Mouse (Mus musculus) urinary bladder, postnatal 36 days (tissue): ENCODE measurements around the gene Dus3l.

Source experiments
- DNase-seq, 2 experiments: peaks; one replicate each; pipeline ENCODE4 v3.0.0; 2022; ENCODE audit warnings: low spot score in 2 of 2, mixed read lengths in 1 of 2

Gene Dus3l

DNA sequence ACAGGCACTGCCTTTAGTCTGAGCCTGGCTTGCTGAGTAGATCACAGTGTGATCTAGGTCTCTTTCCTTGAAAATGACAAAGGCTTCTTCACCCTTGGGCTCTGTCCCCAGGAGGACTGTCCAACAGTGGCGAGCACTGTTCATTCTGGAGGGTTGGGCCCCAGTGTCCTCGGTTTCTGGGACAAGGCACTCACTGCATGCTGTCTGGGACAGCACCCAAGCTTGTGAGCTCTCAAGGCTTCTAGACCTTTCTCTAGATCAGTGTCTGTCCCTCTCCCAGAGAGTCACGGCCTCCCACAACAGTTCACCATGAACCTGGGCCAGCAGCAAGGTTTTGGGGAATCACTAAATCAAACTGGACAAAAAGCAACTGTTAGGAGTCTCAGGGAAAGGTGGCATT, 28.0 kb downstream of the Dus3l start:
- no peak for DNase-seq

DNA sequence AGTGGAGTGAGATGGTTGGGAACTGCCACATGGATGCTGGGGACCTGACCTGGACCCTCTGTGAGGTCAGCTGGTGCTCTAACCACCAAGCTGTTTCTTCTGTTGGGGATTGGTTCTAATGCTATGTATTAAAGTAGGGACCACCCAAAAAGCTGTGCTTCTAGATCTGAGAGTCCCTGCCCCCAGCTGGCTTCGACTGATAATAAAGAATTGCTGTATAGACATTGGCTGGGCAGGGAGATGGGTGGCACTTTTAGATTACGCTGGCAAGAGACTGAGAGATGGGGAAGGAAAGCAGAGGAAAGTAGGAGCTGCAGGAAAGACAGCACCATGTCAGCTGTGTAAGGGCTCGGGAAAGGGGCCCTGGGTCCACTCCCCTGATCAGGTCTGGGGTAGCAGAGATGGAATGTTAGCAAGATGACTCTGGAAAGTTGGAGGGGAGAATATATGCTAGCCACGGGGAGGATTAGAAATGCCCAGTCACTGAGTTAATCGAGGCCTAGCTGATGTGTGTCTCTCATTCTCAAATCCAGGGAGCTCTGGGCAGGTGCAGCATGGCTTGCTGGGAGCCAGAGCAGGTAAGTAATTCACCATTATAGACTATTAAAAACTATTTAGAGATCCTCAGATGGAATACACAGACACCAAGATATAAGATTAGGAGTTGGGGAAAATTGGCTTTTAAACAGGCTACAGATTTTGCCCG, 29.2 kb downstream of the Dus3l start:
- DNase-seq = no peak

- no peak for DNase-seq
These were observed 34.7 kb downstream of the Dus3l start for GRCm38 (mm10) chr17:56799276-56799675.

DNA sequence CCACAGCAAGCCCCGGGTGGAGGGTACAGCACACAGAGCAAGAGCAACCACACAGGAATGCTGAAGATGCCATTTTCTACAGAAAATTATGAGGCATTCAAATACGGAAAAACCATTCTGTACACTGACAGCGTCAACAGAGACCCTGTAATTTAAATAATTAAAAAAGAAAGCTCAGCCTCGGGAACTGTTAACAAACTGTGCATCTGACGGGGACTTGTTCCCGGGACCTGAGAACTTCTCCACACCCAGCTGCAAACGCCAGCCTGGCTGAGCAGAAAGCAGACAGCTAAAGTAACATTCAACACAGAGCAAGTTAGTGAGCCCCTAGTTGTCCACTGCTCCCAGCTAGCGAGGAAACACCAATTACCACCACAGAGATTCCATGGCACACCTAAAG, 37.5 kb downstream of the Dus3l start:
- DNase-seq = no peak

DNA sequence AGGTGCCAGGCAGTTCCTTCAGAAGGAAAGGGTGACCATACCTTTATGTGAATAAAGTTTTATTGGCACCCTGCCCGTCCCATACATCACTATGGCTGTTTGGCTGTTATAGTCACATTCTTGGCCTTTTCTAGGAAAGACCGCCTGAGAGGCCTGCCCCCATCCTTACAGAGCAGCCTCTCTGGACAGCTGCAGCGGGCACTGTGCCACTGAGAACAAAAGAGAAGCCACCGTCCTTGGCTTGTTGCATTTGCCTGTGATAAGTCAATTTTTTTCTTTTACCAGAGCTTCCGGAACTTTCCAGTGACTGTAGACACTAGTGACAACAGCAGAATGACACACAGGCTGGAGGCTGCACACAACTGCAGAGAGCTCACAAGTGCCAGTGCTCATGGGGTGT, 40.4 kb downstream of the Dus3l start:
- DNase-seq = no peak

- no peak for DNase-seq
These were observed 41.2 kb downstream of the Dus3l start for GRCm38 (mm10) chr17:56805784-56806183.

GRCm38 (mm10) chr17:56808518-56808917, 44.0 kb downstream of the Dus3l start:
- DNase-seq = peak; percentile 71 to 75

DNA sequence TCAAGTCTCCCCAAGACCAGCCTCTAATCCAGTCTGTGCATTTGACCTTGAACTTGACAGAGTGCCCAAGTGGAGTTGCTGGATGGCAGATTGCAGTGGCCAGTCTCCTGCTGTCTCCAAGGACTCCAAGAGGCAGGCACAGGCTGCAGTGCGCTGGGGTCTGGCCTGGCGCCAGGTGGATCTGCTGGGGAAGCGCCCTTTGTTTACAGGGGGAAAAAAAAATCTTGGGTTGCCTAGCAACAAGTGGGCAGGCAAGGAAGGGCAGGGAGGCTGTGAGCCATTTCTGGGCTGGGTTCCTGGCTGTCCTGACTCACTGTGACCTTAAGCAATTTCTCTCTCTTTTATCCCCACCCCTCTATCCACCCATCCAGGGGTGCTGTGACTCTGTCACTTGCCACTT, 45.7 kb downstream of the Dus3l start:
- DNase-seq = peak; percentile 79 to 90

DNA sequence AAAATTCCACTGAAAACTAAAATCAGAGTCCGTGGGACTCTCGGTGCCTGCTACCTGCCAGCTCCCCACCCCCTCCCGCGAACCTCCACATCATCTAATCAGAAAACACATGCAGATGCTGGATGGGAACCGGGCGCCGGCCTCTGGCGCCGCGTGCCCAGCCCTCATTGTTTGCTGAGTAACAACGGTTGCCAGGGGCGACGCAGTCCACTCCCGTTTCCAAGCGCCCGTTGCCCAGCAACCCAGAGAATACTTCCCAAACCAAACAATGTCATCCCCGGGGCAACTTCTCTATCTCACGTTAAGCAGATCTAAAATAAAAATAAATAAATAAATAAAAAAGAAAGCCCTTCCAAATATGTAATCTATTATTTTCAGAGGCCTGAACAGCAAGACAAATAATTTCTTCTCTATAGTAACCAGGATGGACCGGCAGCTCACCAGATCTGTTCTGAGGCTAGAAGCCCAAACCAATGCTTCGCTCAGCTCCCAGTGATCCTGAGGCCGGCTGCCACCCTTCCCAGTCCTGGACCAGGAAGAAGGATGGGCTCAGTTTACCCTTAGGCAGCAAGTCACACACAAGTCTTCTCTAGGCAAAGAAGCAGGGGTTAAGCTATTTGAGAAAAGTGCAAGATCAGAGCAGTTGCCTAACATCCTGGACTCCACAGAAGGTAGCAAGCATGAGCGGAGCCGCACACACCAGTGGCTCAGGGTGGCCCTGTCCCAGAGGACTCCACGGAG, 49.9 kb downstream of the Dus3l start:
- DNase-seq = peak; percentile 73 to 87

GRCm38 (mm10) chr17:56815057-56815345, 50.4 kb downstream of the Dus3l start:
- DNase-seq = no peak

DNA sequence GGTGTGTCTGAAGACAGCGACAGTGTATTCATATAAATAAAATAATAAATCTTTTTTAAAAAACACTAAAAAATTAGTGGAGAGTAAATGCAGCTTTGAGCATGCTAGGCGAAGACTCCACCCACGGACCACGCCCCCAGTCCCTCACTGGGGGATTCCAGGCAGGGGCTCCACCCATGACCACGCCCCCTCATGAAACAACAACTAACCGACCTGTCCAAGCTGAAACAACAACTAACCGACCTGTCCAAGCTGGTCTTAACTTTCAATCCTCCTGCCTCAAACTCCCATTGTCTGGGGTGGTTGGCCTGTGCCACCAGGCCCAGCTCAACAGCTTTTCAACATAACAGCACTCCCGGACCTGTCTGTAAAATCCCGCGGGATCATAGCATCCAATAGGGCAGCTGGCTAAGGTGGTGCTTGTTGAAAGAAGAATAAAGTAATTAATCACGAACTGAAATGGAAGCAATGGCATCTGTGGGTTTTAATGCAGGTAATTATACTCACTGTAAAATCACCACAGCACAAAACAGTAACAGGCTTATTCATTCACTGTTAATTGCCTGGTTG, 53.6 kb downstream of the Dus3l start:
- DNase-seq = peak; percentile 36 to 59

DNA sequence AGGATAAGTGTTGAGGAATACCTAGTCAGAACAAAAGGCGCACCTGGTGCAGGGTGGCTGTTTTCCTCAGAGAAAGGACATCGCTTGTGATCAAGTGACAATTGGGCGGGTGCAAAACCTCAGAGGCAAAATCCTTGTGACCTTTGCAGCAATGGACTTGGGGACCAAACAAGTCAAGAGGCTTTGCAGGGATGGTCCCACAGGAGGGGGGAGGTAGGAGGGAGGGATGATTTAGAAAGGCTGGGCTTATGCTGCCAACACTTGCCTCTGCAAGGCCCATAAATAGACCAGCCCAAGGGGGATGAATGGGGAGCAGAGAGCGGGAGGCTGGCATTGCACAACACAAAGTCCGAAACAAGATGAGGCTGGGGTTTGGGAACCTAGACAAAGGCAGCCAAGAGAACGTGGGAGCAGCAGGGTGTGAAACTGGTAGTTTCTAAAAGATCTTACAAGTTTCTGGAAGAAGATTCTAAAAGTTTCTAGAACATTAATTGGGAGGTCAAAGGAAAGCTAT, 54.5 kb downstream of the Dus3l start:
- DNase-seq = peak in 1 of 2 experiments; percentile 57
